Mouse (Mus musculus) spleen, postnatal 14 days (tissue): ENCODE measurements around the gene Igsf23.
"Not testable (repeated sequence)": the region's sequence is repeated elsewhere in the genome, so short reads cannot be mapped to it uniquely, and the experiment has no call there.

ENCODE experiments used
- DNase-seq, 2 experiments: peaks; one replicate each; pipeline ENCODE4 v3.0.0; 2021 to 2022; ENCODE audit warnings: low spot score in 2 of 2

Gene Igsf23

GRCm38 (mm10) chr7:19935961-19936360 is 14.6 kb downstream of the Igsf23 start:
- no peak for DNase-seq

DNA sequence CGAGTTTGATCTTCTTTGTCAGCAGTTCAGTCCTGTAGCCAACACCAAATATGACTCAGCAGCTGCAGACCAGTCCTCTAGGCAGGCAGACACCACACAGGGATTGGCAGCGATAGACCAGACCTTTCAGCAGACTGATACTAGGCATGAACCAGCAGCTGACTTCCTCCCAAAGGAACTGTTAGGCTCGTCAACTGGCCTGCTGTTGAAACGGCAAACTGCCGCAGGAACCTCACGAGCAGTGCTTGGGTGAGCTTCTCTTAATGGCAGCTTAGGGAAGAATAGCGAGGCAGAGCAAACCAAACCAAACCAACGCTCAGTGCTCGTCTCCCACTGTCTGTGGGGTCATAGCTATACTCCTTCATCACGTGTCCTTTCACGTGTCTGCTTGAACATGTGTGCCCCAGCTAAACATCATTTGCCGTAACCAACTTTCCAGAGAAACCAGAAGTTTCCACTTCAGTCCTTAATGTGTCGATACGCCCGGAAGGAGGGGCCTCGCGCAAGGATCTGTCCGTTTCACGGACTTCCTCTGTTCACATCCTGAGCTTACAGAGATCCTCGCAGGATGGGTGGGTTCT is 15.3 kb downstream of the Igsf23 start:
- DNase-seq: no peak

DNA sequence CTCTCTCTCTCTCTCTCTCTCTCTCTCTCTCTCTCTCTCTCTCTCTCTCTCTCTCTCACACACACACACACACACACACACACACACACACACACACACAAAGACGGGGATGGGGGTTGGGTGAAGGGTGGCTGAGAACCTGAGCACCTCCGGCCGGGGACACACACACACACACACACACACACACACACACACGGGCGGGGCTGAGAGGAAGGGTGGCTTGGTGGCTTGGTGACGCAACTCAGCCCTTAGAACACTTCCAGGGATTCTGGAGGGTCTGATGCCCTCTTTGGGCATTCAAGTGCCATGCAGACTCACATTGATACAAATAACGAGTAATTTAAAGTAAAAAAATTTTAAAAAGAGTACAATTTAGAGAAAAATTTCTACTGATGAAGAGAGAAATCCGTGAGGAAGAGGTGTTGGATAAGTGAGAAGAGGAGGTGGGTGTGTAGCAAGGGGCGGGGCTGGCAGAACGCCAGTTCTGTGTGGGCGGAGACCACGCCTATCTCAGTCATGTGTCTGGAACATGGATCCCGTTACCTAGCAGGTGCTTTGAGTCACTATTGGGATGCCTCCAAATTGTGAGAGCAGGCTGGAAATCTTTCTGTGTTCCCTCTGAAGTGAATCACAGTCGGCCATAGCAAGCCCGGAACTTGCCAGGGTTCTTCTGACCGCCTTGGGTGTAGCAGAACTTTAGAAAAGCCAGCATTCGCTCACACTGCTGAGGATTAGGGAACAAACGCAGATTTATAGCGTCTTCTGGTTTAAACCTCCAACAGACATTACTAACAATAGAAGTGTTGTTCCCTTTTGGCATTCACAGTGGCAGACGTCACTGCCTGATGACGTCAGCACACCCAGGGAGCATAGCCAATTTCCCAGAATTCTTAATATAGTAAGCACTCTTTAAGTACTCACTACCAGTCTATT is 17.4 kb downstream of the Igsf23 start:
- no peak for DNase-seq

- no peak for DNase-seq
Measured at GRCm38 (mm10) chr7:19932133-19932876, 18.3 kb downstream of the Igsf23 start.

DNA sequence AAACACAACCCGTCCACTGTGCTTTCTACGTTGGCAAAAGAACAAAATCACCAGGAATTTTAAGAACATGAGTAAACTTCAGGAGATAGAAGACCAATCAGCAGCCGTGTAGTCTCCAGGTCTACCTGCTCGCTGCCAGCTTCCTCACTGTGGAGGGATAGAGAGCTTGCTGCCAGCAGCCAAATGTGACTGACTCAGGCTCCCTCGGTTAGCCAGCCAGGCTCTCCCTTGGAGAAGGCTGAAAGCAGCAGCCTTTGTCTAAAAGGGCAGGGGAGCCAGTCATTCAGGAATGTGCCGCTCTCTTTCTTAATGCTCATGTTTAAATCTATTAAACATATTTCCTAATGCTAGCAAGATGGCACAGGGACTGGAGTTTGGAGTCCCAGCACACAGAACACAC is 20.1 kb downstream of the Igsf23 start:
- not testable (repeated sequence) for DNase-seq

- DNase-seq: no peak
Measured at GRCm38 (mm10) chr7:19928486-19928885, 22.1 kb downstream of the Igsf23 start.

- DNase-seq: no peak
Measured at GRCm38 (mm10) chr7:19926849-19927480, 23.6 kb downstream of the Igsf23 start.

DNA sequence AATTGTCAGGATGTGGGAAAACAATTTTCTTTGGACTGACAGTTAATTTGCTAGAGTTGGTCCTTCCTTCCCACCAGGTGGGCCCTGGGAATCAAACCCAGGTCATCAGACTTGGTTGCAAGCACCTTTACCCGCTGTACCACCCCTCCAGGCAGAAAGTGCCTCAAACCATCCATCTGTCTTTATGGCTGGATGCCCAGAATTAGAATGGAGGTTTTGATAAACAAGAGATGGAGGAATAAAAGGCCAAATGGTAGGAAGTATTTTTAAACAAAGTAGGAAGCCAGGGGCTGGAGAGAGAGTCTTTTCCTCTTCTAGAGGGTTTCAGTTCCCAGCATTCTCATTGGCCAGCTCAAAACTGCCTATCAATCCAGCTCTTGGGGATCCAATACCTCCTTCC is 25.2 kb downstream of the Igsf23 start:
- DNase-seq: no peak

- DNase-seq: no peak
Measured at GRCm38 (mm10) chr7:19923797-19924196, 26.8 kb downstream of the Igsf23 start.

GRCm38 (mm10) chr7:19923354-19923753 is 27.2 kb downstream of the Igsf23 start:
- DNase-seq: no peak

GRCm38 (mm10) chr7:19920506-19921261 is 29.9 kb downstream of the Igsf23 start, which contains the start of gene Pvr:
Pvr (minus strand) TSS chr7:19921160.
- DNase-seq: peak; percentile 15 to 35

GRCm38 (mm10) chr7:19920166-19920505 is 30.4 kb downstream of the Igsf23 start:
- DNase-seq: no peak

DNA sequence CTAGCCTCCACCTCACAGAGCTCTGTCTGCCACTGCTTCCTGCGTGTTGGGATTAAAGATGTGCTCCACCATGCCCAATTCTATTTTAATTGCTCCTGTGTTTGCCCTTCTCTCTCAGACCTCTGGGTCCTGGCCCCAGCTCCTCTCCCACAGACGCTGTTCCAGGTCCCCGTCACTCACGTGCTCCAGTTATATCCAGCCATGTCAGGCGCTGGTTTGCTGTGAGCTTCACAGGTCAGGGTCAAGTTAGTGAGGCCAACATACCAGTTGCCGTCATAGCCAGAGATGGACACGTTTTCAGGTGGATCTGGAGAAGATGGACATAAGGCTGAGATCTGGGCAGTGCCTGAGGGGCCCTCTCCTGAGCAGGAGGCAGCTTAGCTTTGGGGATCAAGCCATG is 36.0 kb downstream of the Igsf23 start:
- no peak for DNase-seq

DNA sequence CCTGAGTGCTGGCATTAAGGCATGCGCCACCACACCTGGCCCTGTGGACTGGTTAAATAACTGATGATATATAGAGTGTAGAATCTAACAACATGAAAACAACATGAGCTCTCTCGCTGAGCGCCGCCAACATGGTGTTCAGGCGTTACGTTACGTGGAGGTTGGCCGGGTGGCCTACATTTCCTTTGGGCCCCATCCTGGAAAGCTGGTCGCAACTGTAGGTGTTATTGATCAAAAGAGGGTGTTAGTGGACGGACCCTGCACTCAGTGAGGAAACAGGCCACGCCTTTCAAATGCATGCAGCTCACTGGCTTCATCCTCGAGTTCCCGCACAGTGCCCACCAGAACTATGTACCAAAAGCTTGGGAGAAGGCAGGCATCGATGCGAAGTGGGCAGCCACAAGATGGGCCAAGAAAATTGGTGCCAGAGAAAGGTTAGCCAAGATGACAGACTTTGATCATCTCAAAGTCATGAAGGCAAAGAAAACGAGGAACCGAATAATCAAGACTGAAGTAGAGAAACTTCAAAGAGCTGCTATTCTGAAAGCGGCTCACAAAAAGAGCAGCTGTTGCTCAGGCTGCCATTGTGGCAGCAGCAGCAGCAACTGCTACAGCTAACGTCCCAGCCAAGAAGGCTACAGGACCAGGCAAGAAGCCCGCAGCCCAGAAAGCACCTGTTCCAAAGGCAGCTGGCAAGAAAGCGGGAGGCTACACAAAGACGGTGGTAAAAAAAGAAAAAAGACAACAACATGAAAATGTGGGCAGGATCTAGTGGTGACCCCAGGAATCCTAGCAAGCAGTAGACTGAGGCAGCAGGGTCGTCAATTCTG is 38.6 kb downstream of the Igsf23 start:
- DNase-seq: no peak

- no peak for DNase-seq
Measured at GRCm38 (mm10) chr7:19911292-19911658, 39.3 kb downstream of the Igsf23 start.

- peak; percentile 51 to 69 for DNase-seq
Measured at GRCm38 (mm10) chr7:19910421-19911291, 39.9 kb downstream of the Igsf23 start.

- DNase-seq: peak; percentile 43 to 67
Measured at GRCm38 (mm10) chr7:19889881-19890280, 60.7 kb downstream of the Igsf23 start.

DNA sequence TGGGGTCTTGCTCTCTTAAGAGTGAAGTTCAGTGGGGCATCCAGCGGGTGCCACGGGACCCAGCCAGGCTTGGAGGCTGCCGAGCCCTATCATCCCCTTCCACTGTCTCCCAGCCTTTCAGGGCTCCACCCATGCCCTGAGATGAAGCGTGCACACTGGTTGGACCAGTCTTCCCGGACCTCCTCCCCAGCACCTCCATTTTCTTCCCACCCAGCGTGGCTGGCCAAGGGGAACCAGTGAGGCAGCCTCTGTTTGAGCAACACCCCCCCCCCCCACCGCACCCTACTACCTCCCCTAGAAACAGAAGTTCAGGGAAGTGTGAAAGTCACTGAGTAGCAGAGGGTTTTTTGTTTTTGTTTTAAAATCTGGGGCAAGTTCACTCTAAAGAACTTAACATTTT is 62.7 kb downstream of the Igsf23 start, which contains the start of gene Ceacam19:
Gene Ceacam19, minus strand, starts transcription at position 117 of the 400 bp plus-strand sequence.
- DNase-seq: no peak
